Mouse (Mus musculus) brain, embryonic 14.5 days (tissue): ENCODE measurements at regions not wholly inside any gene's neighbourhood (a gene's known extent, or its start where the extent isn't known, plus 50 kb on each side); places are given as distances from the start of the nearest gene placed in this dataset.

Experiments
- CTCF ChIP-seq: fragments of 200-500 bp; IDR thresholded peaks from 2 replicates; pipeline ENCODE4 v1.5.1; 2012; ENCODE audit warnings: inconsistent platforms, mild to moderate bottlenecking, moderate library complexity, borderline replicate concordance; ENCODE audit not compliant: insufficient read depth, insufficient read length; ENCODE audit errors: extremely low read depth
- POLR2A ChIP-seq: fragments of 200-500 bp; IDR thresholded peaks from 2 replicates; pipeline ENCODE4 v1.6.1; 2012; ENCODE audit warnings: mild to moderate bottlenecking, inconsistent platforms, borderline replicate concordance; ENCODE audit not compliant: poor library complexity, insufficient read depth, insufficient read length, severe bottlenecking; ENCODE audit errors: extremely low read depth

GRCm38 (mm10) chr11:7424082-7424471 is 210.4 kb upstream of the Igfbp3 start:
- TF ChIP-seq POLR2A (no peak), CTCF (no peak)
